Mouse (Mus musculus) c-Kit-positive CD71-positive TER-119-positive erythroid progenitor cells, embryonic 14.5 days (primary cell): ENCODE results near the gene Fgf12.

Experiments
- DNase-seq: peaks from one replicate; pipeline ENCODE4 v3.0.0-alpha.2; 2013; ENCODE audit warnings: low spot score

Fgf12 gene

DNA sequence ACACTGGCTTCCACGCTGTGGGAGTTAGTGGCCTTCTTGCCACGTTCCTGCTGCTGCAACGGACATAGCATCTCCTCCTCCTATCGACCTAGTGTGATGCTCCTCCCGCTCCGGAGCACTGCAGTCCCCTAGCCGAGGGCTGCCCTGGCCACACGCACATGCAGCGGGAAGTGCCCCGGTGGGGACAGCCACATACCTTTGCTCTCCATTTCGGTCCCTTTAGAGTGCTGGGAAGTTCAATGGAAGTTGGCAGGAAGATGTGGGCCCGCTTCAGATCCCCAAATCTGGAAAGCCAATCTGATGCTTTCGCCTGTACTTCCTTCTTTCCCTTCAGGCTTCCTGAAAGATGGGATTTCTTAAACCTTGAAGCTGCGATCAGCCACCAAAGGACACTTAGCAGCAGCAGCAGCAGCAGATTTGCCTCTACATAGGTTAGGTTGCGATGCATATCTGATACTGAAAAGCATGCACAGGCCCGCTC, at the start of gene Fgf12:
Fgf12 (minus strand) TSS at position 431 of the 481 bp plus-strand sequence.
- DNase-seq = no peak

GRCm38 (mm10) chr16:28793115-28793514, 40.2 kb upstream of the Fgf12 start:
- peak; percentile 4 for DNase-seq

GRCm38 (mm10) chr16:28770276-28770675, 17.4 kb upstream of the Fgf12 start:
- no peak for DNase-seq

DNA sequence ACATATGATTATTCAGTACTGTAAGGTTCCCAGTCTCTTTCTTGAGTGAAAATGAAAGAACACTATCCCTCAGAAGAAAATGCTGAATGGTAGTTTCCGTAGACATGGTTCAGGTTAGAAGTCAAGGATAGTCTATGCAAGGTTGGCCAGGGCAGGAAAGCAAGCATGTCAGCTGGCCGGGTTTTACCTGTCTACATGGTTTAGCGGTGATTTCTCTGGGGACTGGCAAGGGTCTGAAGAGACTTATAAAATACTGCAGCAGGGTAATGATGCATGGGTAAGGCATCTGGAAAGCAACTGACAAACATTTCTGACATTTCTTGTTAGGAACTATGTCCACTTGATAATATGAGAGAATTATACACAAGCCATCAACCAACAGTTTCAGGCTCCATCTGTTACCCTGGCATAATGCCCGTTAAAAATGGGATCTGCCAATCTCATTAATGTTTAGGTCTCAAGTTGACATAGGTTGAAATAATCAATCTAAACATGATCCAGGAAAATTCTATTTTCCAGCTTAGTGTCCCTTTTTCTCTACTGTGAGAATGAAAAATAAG, 8.6 kb upstream of the Fgf12 start:
- no peak for DNase-seq

DNA sequence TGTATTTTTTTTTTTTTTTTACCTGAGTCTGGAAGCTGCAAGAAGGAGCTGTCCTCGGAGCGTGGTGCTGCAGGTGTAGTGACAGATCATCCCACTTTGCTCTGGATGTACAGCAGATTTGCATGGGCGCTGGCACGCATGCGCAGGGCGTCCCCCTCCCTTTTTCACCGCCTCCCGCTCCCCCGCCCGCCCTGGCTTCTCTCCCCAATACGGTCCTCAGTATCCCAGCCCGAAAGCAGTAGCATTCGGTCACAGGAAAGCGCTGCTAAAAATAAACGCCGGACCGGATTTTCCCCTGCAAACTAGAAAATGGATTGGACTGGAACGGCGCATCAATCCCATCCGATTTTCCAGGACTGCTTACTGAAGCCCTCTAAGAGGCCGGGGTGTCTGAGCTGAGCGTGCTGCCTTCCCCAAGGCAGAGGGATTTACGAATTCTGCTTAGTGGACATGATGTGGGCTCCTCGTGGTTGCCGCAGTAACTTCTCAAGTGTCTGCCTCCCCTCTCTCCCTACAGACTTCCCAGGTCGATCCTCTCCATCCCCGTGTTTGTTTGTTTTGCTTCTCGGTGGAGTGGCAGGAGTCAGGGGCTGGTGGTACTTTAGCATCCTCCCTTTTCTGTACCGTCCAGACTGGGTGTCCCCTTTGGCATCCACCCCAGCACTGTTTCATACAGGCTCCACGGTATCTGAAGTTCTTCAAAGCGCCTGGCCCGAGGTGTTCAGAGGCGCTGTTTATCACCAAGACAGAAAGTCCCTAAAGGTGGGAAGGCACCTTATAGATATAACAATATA, 453 bp upstream of the Fgf12 start:
- DNase-seq = no peak

GRCm38 (mm10) chr16:28734461-28734860, 18.4 kb downstream of the Fgf12 start:
- DNase-seq = no peak

DNA sequence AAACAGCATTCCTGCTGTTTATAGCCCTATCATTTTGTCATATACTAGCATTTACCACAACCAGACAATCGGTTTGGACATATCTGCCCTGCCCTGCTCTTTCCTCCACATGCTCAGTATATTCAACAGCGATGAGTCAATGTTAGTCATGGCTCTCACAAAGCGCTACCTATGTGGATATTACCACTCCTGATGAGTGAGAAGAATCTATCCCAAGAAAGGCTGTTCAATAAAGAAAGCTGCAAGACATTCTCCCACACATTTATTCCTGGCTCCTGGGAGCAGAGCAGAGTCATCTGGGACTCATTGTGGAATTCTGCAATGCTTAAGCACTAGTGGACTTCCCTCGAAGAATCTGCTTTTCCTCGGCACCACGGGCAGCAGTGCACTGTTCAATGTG, 26.1 kb downstream of the Fgf12 start:
- no peak for DNase-seq

- no peak for DNase-seq
Measured at GRCm38 (mm10) chr16:28706623-28707022, 46.2 kb downstream of the Fgf12 start.

DNA sequence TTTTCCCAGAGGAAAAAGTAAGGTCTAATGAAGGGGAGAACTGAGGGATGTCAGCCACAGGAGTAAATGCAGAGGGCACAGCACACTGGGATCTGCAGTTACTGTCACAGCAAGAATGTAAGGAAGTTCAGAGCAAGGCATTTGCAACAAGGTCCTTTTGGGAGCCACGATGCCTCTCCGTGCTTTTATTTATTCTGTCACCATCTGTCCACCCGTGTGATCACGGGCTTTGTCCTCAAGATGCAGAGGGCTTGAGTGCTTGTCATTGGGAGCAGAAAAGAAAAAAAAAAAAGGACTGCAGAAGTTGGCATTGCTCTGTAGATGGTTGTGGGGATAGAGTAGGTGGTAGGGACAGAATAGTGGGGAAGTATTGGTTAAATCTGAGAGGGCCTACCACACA, 52.5 kb downstream of the Fgf12 start:
- DNase-seq = no peak

DNA sequence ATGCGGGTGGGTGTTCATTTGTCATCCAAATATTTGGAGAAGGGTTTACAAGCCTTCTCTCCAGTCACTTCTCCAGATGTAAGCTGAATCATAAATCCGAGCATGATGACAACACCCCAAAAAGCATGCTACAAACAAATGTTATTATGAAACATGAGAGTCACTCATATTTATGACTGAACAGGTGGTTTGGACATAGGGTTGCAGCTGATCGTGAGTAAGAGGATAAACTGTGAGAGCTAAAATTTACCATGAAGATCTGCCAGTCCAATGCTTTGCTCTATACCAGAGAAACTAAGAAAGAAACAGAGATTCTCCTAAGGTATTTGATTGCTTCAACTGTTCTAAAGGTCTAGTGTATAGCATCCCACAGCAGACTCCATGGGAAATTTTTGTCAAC, 56.0 kb downstream of the Fgf12 start:
- DNase-seq = no peak

- no peak for DNase-seq
Measured at GRCm38 (mm10) chr16:28694113-28694899, 58.6 kb downstream of the Fgf12 start.

- DNase-seq = no peak
Measured at GRCm38 (mm10) chr16:28688861-28689385, 63.9 kb downstream of the Fgf12 start.

DNA sequence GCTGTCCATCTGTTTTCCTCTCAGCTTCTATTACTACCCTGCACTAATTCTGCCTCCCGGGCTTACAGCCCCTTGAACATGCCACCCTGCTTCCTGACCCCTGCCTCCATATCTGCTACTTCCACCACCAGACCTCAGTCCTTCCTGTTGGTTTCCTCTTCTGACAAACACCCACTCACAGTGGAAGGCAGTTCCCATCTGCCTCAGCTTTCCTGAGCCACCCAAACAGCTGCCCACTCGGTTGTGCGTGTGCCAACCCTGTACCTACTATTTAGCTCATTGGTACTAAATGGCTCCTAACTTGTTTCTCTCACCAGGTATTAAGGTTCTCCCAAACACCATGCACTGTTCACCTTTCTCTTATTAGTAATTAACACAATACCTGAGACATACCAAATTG, 71.2 kb downstream of the Fgf12 start:
- no peak for DNase-seq

DNA sequence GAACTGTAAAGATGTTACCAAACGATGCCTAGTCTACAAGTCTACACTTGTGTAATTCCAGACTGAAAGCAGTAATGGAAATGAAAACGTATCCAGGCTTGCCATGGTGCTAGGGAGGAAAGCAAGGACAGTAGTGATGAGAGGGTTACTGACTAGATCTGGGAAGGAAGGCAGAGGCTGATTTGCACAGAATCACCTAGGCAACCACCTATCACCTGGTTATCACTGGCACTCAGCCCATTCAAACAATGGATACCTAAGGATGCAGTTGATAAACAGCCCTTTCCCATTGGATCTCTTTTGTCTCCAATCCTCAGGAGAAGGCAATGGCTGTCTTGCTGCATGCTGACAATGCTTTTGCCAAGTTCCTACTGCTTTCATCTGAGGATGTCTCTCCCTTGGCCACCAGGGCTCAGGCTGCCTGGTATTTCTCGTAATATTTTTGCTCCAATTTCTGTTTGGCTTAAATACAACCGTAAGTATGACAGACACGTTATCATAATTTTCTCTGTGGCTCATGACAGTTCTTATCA, 84.0 kb downstream of the Fgf12 start:
- no peak for DNase-seq

DNA sequence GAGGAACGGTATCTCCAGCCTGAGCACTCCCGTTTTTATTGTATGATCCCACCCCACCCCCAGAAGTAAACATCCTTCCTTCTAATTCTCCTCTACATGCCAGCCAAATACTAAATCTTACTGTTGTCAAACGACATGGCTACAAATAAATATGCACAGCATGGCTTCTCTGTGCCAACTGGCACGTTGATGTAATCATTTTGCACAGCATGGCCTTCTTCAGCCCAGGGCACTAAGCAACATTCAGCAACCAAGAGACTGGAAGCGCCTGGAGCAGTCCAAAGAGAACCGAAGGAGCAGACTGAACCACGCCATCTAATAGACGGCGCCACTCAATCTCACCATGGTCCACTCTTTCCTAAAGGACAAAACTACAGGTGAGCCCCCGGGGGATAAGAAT, 100.2 kb downstream of the Fgf12 start:
- DNase-seq = no peak

DNA sequence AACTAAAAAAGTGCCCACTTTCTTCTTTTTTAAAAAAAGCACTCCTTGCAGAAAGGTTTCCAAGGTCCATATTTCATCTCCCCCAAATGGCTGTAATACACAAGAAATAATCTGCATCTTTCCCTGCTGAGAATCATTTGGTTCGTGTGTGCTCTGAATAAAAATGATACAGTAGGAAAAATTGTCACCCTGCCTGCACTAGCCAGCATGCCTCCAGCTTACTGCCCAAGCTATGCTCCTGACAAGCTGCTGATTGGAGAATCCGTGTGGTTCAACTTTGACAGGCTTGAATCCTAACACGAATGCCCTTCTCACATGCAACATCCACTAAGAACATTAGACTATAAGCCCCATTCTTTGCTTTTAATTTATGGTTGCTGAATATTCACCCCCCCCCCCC, 102.3 kb downstream of the Fgf12 start:
- DNase-seq = no peak

DNA sequence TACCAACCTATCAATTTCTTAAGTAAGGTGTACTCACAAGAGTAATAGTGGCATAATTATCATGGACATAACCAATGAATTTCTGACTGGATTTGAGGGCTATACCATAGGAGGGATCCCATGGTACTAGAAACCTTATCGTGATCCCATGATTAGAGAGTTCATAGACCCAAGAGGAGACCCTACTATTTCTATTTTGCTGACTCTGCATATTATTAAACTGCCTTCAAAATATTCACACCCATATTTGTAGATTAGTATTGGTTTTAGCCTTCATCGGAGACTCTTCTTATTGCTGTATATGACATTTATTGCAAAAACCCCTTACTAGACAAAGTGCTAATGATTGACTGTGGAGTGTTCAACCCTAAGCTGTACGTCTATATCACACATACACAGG, 107.8 kb downstream of the Fgf12 start:
- no peak for DNase-seq

DNA sequence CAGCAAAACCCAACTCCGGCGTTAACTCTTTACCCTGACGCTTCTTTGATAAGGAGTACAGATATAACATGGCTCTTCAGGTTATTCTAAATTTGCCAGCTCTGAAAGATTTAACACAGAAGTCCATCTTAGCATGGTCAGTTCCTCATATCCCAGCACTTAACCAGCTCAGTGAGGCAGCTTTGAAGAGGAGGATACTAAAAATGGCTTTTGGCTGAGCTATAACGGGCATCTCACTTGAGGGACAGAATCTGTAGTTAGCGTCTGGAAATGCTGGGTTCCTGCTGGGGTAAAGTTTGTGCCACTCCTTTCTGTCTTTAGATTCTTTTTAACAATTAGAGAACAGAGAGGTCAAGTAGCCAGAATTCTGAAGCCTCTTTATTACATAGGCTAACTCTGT, 121.1 kb downstream of the Fgf12 start:
- DNase-seq = no peak

GRCm38 (mm10) chr16:28630771-28631484, 121.9 kb downstream of the Fgf12 start:
- no peak for DNase-seq

DNA sequence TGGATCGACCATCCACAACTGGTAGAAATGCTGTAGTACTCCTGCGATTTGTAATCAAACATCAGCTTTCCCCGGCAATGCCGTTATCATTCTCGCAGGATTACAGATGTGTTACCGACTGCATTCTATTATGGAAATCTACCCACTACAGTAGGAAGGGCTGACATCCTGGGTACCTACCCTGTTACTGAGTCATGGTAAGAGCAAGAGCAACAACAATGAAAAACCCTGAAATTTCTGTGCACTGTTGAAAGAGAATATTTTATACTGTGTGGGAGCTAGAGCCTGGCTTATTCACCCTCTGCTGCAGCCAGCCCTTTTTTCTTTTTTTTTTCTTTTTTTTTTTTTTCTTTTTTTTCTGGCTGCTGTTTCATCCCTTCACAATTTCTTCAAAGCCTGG, 126.6 kb downstream of the Fgf12 start:
- DNase-seq = no peak

DNA sequence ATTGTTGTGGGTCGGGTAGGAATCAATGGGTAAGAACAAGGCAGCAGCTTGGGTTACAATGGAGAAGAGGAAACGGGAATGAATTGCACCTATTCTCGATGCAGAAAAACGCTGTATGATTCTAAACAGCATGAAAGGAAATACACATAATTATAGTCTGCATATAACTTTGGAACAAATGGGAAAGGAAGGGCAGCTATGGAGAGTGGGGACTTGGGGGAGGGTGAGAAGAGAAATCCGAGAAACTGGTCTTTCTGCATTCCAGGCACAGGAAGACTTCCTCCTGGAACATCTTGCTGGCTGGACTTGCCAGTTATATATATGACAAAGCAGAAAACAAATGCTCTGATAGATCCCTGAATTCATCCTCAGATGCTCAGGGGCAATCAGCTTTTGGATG, 127.2 kb downstream of the Fgf12 start:
- no peak for DNase-seq

GRCm38 (mm10) chr16:28614412-28614811, 138.5 kb downstream of the Fgf12 start:
- no peak for DNase-seq
